Mouse (Mus musculus) thymus, adult 18-20 months (tissue): ENCODE results near the gene Zfp949.
A peak's percentile ranks its signal among the peaks of the same experiment; 100 is the strongest.
"Not testable (repeated sequence)": the region's sequence is repeated elsewhere in the genome, so short reads cannot be mapped to it uniquely, and the experiment has no call there.

Source experiments
- DNase-seq, 2 experiments: peaks; one replicate each; pipeline ENCODE4 v3.0.0; 2022; ENCODE audit warnings: mixed read lengths in 2 of 2

The Zfp949 gene

GRCm38 (mm10) chr9:88545534-88545933, 2.3 kb upstream of the Zfp949 start:
- DNase-seq: no peak

DNA sequence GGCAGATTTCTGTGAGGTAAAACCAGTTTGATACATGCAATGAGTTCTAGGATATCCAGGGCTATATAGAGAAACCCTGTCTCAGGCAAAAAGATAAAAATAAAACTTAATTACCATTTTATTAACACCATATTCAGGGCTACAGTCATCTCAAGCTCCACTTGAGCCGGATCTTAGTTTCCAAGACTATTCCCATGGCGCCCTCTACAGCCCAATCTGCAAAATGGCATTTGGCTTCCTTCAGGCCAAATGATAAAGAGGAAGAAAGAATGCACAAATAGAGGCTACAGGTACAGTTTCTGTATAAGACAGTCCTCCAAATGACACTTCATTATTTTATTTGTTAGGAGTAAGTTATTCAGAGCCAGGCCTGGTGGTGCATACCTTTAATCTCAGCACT, 1.7 kb upstream of the Zfp949 start:
- peak in 1 of 2 experiments; percentile 15 for DNase-seq

GRCm38 (mm10) chr9:88546657-88547056, 1.2 kb upstream of the Zfp949 start:
- no peak for DNase-seq

DNA sequence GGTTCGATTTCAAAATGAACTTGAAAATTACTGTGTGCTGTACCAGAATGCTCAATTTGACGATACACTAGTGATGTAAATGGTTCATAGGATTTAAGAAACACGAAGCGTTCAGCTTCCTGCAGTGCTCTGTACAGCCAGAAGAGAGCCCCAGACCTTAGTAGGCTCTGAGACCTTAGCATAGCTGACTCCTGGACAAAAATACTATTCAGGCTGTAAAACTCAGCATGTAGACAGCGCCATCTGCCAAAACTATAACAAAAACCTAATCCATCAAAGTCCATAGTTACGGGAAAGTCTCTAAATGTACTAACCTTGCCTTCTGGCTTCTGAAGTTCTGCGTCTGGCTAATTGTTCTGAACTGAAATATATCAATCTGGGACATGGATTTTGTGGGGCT, 550 bp upstream of the Zfp949 start:
- peak in 1 of 2 experiments; percentile 10 for DNase-seq

DNA sequence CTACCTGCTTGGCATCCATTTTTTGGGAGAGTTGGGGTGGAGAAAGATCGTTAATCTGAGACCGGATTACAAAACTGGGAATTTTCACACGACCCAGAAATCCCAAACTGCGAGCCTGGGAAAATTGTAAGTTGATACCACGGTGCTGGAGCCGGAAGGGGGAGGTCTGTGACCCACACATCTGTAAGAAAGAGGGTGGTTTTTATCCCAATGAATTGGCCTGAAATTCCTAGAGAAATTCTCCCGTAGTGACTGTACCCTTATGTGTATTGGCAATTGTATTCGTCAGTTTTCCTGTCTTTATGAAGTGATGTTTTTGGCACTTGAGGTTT, 760 bp downstream of the Zfp949 start:
- no peak for DNase-seq

- no peak for DNase-seq
Measured at GRCm38 (mm10) chr9:88553071-88553470, 5.3 kb downstream of the Zfp949 start.

DNA sequence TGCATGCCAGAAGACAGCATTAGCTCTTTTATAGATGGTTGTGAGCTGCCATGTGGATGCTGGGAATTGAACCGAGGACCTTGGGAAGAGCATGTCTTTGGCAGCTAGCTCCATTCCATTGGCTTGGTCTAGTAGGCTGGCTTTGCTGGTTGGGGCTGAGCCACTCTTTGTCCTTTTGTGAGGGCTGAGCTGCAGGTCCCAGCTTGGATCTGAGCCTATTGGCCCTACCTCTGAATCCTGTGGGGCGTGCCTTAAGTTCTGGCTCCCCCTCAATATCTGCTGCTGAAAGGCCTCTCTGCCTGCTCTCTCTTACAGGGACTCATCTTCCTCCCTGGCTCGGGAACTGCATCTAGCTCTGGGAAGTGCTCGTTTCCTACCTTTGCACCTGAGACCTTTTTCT, 10.3 kb downstream of the Zfp949 start:
- DNase-seq: no peak

- DNase-seq: not testable (repeated sequence)
Measured at GRCm38 (mm10) chr9:88561476-88561875, 13.7 kb downstream of the Zfp949 start.

DNA sequence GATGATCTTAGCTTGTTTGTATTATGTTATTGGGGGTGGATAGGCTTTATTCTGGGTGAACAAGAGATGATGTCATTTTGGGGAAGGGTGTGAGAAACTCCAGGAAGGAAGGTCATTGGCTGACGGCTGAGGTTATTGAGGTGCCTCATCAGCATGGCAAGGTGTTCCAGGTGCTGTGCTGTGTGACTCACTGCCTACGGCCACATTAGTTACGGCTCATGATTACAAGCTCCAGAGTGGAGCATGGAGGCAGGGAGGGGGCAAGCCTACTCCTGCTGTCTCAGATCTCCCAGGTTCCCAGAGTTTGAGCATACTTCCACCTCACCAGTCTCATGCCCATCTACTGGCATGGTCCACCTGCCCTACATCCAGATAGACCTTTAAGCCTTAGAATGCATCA, 22.7 kb downstream of the Zfp949 start:
- DNase-seq: not testable (repeated sequence)

DNA sequence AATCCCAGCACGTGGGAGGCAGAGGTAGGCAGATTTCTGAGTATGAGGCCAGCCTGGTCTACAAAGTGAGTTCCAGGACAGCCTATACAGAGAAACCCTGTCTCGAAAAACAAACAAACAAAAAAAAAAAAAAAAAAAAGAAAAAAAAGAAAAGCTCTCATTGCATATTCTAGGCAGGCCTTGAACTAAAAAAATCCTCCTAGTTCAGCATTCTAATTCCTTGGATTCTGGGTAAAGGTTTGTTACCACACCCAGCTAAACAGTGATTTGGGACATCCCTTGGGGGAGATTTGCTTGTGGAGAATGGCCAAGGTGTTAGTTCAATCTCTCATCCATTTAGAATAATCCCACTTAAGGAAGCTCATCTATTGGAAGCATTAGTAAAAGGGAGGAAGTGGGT, 32.8 kb downstream of the Zfp949 start, which contains the start of gene Trim43a:
Trim43a (plus strand) TSS at position 301 of the 400 bp plus-strand sequence.
- not testable (repeated sequence) for DNase-seq

DNA sequence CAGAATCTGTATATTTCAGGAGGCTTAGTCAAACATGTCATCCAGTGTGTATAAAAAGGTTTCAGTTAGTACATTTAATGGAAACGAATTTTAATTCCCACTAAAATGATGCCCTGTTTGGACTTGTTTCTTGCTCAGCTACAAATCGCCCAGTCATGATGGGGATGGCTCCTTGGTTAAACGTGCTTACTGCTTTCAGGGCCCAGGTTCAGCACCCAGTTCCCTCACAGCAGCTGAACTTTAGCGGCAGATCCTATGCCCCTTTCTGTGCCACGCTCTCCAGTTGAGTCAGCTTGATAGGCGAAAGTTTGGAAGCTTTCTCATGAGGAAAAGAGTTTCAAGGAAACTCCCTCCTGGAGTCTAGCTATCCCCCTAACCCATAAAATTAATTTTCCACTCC, 45.9 kb downstream of the Zfp949 start:
- not testable (repeated sequence) for DNase-seq

DNA sequence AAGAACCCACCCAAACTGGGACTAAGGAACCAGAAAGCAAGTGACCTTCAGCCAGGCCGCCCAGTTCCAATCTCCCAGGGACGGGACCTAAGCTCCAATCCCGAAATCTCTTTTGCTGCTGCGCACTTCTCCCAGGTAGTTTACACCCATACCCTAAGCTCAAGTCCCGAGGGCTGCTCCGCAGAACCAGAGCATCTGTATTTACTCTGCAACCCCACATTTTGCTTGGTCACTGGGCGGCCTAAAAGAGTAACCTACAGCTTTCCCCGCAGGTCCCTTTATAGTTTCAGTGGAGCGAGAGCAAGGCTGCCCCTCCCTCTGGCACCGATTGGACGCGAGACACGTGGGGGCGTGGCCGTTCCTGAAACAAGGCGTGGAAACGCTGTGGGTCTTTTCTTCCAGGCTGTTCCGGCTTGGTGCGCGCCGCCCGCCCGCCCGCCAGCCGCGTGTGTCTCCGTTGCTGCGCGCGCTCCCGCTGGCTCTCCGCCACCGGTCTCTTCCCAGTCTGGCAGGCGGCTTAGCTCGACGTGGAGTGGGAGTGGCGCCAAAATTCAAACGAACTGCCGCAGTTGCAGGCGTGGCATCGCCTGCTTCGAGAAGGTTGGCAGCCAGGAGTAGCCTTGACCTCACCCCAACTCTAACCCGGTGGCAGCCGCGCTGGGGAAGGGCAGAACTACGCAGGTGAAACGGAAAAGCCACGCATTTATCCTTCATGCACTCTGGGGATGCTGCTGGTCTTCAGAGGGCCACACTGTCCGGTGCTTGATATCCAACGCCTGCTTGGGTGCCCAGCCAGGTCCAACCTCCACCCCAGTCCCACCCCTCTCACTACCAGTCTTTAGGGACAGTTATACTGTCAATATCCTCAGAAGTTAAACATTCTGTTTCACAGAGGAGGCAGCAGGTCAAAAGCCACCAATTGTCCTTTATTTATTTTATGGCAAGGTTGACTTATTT, 51.7 kb downstream of the Zfp949 start:
- peak; percentile 93 for DNase-seq
